Mouse (Mus musculus) thymus, adult 2 months (tissue): ENCODE data around the gene Otx2.

Source experiments
- CTCF ChIP-seq: fragments of 200-500 bp; IDR thresholded peaks from 2 replicates; pipeline ENCODE4 v1.5.1; 2012; ENCODE audit warnings: mild to moderate bottlenecking, control low read depth, low read length, moderate library complexity, borderline replicate concordance; ENCODE audit not compliant: control insufficient read depth, poor library complexity, insufficient read depth; ENCODE audit errors: extremely low read depth
- POLR2A ChIP-seq: fragments of 200-500 bp; IDR thresholded peaks from 2 replicates; pipeline ENCODE4 v1.6.1; 2012; ENCODE audit warnings: mild to moderate bottlenecking, low read length, control low read depth, moderate library complexity; ENCODE audit not compliant: control insufficient read depth, poor library complexity, insufficient read depth; ENCODE audit errors: extremely low read depth

DNA sequence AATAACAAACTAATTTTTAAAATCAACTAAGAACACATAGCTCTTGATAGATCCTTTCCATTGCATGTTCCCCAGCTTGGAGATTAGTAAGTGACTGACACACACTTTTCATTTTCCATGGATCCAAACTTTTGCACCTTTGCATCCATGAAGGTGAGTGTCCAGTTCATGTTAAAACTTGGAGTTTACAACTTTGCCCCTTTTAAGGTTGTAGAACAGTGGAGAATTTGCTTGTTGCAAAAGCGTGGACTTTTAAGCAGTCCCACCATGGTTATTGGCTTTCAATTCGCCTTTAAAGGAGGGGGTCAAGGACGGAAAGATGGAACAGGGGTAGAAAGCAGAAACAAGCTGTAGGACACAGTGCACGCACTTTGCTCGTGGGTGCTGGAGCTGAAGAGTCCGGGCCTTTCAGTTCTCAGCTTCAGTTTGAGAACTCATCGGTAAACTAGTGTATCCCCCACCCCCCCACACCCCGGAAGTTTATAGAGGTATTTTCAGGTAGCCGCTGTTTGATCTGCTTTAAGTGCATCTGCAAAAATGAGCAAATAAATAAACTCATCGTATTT, 925 bp downstream of the Otx2 start:
- TF ChIP-seq POLR2A (no peak), CTCF (no peak)
